Comparison of ENCODE assay signal across 8 mouse cellular contexts in genomic region chr11:115381743-115382539, GRCm38 (mm10). TPM values are rescaled to one million over a fixed set of nuclear protein-coding genes. Genes with fewer than 3 reads are reported as not detected.
DNase-seq lines count a peak whose midpoint lies in the region; ATAC-seq lines count a peak whose summit lies in the region.

Gene Cdr2l (plus strand): TSS chr11:115381916.

- H3K9ac ChIP-seq in intestine, embryonic 14.5 days (ENCODE audit: low read length), result peak within 1 kb of the TSS; percentile 81

- H3K27me3 ChIP-seq in intestine, embryonic 14.5 days (replicated peaks; ENCODE audit: control insufficient read depth, insufficient read depth, low read length), result no peaks in the 10 kb centered on the region

- intact Hi-C loops in left cerebral cortex, postnatal 14 days (cut with DNase I), result no loop called here

- peak within 1 kb of the TSS; percentile 83 for H3K27ac ChIP-seq in intestine, embryonic 14.5 days (ENCODE audit: low read depth)

- under 1% methylated on average over 74 of the region's 76 CpGs for WGBS in intestine, embryonic 14.5 days

- peaks cover 3% of the 10 kb centered on the region; the same call in 1 of the 2 replicates for H3K9me3 ChIP-seq in intestine, embryonic 14.5 days (ENCODE audit: control insufficient read depth, low read length)

- H3K4me2 ChIP-seq in intestine, embryonic 14.5 days (ENCODE audit: low read length), result peak within 1 kb of the TSS; percentile 81

- H3K4me3 ChIP-seq in intestine, embryonic 14.5 days (ENCODE audit: low read depth, low read length), result peak within 1 kb of the TSS; percentile 70

- peak; percentile 89 for ATAC-seq in intestine, embryonic 14.5 days (replicated peaks; ENCODE audit: low FRiP score, low TSS enrichment, low read depth)
- ATAC-seq in activated CD4-positive, CD25-positive, alpha-beta regulatory T cell, adult 4 months, result no peak

- peaks cover 23% of the 10 kb centered on the region for H3K4me1 ChIP-seq in intestine, embryonic 14.5 days (replicated peaks; ENCODE audit: control insufficient read depth, insufficient read depth, low read length)

- no peaks in the 10 kb centered on the region for H3K36me3 ChIP-seq in intestine, embryonic 14.5 days (ENCODE audit: control insufficient read depth, insufficient read depth, low read length)

- DNase-seq in adrenal gland, adult 8-10 months, result peak; percentile 92
- DNase-seq in embryo, embryonic 10.5 days (ENCODE audit: low spot score), result peak; percentile 96
- DNase-seq in gastrocnemius, postnatal 25 days, result peak; percentile 92
- DNase-seq in intestine, embryonic 14.5 days (ENCODE audit: low spot score), result peak; percentile 89
- DNase-seq in left cerebral cortex, postnatal 14 days (ENCODE audit: low spot score in 2 of 2), result peak; percentile 86 to 87
- DNase-seq in mesoderm, embryonic 11.5 days (ENCODE audit: low read depth, low spot score), result peak; percentile 94
- peak; percentile 84 for DNase-seq in right cerebral cortex, postnatal 4 days

RNA-seq across cellular contexts. Expression of gene Cdr2l, which starts in this region (rescaled TPM):
- total RNA-seq in adrenal gland, adult 8-10 months (2022), result 100 to 1,000 TPM in 1 of 4 experiments, 10 to 100 TPM in 3; 60.6 to 118 (median 71.9) TPM
- total RNA-seq in gastrocnemius, postnatal 25 days (2021), result 1 to 10 TPM; 3.1 to 4.0 TPM
- polyA plus RNA-seq in intestine, embryonic 14.5 days (2014; fragmentation: Nextera tagmentation; extraction: Ambion mirVana), result 10.6 and 11.6 TPM in 2 replicates
- total RNA-seq in left cerebral cortex, postnatal 14 days (2021), result 10 to 100 TPM; 15.4 to 17.0 TPM
- under 1 TPM in 1 of 2 experiments, not detected in 1; 0.12 TPM for polyA plus RNA-seq in activated CD4-positive, CD25-positive, alpha-beta regulatory T cell, adult 4 months (2017; shearing (Covaris generic))

Comparison
In these comparisons a context has a peak if more than half of its experiments do, and no peak if none do; other contexts are left out.
1. RNA of gene Cdr2l (polyA plus RNA-seq): 10.6 to 11.6 TPM in intestine, embryonic 14.5 days; 0.12 TPM in activated CD4-positive, CD25-positive, alpha-beta regulatory T cell, adult 4 months; every median in the first group is over 10 times any median in the second.
2. Peak in every context shown above with its lines, with median percentiles within 50 percentile points of each other: DNase-seq.